Mouse (Mus musculus): ENCODE measurements around the gene Cdca3.

Gene Cdca3

GRCm38 (mm10) chr6:124831649-124832048 lies 2.3 kb downstream of the Cdca3 start:
- no peak for DNase-seq (ENCODE audit: low spot score)

- no peak for DNase-seq (ENCODE audit: low spot score)
These were observed 5.2 kb downstream of the Cdca3 start for GRCm38 (mm10) chr6:124834512-124835081.

DNA sequence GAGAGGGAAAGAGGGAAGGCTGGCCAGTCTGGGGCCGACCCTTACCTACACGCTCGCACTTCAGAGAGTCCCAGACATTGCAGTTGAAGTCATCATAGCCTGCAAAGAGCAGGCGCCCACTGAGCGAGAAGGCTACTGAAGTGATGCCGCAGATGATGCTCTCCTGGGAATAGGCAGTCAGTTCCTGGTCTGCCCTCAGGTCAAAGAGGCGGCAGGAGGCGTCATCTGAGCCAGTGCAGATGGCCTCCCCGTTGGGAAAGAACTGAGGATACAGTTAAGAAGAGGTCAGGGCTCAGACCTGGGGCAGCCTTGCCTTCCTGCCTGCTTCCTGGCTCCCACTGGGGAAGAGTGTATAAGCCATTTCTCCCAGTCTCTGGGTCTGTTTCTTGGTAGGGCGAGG lies 6.2 kb downstream of the Cdca3 start:
- no peak for DNase-seq (ENCODE audit: low spot score)

GRCm38 (mm10) chr6:124836411-124836810 lies 7.1 kb downstream of the Cdca3 start:
- DNase-seq (ENCODE audit: low spot score): no peak

- no peak for DNase-seq (ENCODE audit: low spot score)
These were observed 10.5 kb downstream of the Cdca3 start for GRCm38 (mm10) chr6:124839805-124840204.

- no peak for DNase-seq (ENCODE audit: low spot score)
These were observed 11.2 kb downstream of the Cdca3 start, which contains the start of gene Gnb3 for GRCm38 (mm10) chr6:124840241-124841167. TSS of gene Gnb3 (minus strand) at chr6:124840275.

DNA sequence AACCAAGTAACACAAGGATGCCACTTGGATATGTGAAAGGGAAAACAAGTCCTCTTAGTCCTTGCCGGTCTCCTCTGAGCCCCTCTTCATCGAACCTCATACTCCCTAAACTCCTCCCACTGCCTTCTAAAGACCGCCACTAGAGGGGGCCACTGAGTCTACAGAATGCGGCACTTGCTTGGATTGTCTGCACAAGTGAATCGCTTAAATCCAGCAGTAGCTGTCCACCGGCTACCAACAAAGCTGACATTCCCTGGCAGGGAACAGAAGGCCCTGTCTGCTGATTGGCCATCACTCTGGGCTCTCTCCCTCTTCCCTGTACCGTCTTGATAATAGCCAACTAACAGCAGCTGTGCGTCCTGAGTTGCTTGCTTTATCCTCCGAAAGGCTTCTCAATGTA lies 18.0 kb downstream of the Cdca3 start:
- DNase-seq (ENCODE audit: low spot score): peak; percentile 88

DNA sequence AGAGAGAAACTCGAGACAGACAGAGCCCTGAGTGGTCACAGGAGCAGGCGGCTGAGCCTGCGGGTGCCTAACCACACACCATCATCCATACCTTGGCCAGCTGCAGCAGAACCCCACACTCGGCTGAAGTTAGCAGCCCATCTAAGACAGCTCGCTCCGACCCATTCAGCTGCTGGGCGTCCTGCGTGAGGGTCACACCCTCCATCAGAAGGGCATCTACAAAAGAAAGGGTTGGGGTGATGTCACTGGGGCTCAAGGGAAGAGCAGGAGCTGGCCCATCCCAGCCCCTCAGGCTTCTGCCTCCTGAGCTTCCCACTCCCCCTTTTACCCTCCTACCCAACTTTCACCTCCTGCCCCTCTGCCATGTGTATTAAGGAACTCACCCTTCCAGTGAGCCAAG lies 21.2 kb downstream of the Cdca3 start:
- DNase-seq (ENCODE audit: low spot score): no peak

DNA sequence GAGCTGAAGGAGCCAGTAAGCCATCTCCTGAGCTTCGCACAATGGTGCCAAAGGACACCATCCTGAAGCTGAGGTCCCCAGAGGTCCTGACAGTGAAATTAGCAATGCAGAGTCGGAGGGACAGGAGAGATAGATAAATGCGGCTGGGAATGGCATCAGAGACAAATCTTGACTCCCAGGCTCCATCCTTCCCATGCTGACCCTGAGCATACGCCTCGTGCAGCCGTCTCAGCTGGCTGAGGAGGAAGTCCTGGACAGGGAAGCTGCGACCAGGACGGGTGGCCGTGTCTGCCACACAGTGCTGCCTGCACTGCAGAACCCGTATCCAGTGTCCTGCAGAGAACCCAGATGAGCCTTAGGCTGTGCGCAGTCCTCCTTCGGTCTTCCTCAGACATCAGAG lies 25.3 kb downstream of the Cdca3 start:
- DNase-seq (ENCODE audit: low spot score): no peak

- DNase-seq (ENCODE audit: low spot score): no peak
These were observed 27.0 kb downstream of the Cdca3 start for GRCm38 (mm10) chr6:124856321-124856720.

DNA sequence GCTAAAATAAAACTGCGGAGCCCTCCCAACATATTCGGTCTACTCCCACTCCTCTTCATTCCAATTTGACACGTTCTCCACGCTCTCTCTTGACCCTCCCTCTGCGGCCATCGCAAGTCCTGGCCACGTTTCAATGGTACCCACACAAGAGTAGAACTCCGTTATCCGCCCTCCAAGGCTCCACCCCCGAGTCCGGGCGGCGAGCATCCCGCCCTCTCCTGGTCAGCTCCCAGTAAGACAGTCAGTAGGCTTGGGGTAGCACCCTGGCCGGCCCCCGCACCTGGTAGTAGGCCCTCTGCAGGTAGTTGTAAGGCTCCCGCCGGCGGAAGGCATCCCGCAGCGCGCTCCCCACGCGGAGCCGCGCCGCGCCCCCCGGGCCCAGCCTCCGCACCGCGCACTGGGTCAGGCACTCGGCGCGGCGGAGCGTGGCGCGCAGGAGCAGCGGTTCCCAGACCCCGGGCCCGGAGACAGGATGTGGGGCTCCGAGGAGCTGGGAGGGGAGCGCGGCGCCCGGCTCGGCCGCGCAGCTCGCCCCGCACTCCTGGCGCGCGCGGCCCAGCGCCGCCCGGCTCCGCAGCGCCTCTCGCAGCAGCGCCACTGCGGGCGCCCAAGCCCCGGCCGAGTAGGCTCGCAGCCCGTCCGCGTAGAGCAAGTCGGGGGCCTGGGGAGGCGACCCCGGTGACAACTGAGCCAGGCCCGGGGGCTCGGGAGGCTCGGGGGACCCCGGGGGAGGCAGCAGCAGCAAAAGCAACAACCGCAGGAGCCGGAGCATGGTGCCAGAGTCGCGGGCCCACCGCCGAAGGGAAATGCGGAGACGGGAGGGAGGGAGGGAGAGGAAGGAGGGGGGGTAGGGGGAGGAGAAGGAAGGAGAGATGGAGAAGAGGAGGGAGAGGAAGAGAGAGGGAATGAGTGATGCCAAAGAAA lies 27.8 kb downstream of the Cdca3 start, which contains the start of gene P3h3:
Gene P3h3 (minus strand): TSS at position 837 of the 924 bp plus-strand sequence.
- peak; percentile 73 for DNase-seq (ENCODE audit: low spot score)

GRCm38 (mm10) chr6:124857840-124858530 lies 28.6 kb downstream of the Cdca3 start:
- DNase-seq (ENCODE audit: low spot score): no peak

DNA sequence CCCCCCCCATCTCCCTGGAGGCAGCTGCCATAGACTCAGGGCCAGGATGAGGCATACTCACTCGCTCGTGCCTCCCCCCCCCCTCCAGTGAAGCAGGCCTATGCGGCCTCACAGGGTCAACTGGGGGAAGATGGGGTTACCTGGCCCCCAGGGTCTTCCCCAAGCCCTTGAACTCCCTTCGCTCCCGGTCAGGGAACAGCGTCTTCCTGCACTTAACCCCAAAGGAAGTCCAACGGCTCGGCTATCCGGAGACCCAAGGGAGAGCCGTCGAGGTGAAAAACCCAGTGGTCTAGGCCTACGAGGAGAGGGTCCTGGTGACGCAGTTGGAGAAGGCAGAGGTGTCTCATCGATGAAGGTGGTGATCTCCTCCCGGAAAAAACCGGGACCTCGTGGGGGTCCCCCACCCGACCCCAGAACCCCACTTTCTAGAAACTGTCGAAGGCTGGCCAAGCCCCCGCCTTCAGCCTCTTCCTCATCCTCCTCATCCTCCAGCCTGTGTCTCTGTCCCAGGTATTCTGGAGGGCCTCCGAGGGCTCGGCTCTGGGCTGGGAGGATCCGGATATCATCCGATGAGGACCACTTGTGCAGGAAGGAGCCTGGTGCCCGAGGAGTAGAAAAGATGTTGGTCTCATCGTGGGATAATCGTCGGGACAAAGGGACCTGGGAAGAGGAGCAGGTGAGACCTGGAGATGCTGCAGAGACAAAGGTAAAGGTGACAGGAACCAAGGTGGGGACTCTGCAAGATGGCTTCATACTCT lies 29.4 kb downstream of the Cdca3 start:
- DNase-seq (ENCODE audit: low spot score): no peak

- DNase-seq (ENCODE audit: low spot score): peak; percentile 79
These were observed 30.4 kb downstream of the Cdca3 start for GRCm38 (mm10) chr6:124859725-124860124.

- no peak for DNase-seq (ENCODE audit: low spot score)
These were observed 31.2 kb downstream of the Cdca3 start for GRCm38 (mm10) chr6:124860511-124860910.

DNA sequence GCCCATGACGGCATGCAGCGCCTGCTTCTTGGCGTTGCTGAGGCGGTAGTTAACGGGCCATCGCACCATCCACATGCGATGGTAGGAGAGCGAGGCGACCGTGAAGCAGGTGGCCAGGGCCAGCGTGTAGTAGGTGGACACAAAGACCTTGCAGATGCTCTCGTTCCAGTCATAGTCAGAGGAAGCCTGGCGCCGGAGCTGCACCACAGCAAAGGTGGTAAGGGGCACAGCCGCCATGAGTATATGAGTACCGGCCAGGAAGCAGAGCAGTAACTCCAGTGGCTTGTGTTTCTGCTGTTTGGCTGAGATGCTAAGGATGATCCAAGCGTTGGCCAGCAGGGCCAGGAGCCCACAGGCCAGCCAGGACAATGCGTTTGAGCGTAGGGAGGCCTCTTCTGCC lies 31.9 kb downstream of the Cdca3 start:
- DNase-seq (ENCODE audit: low spot score): no peak

DNA sequence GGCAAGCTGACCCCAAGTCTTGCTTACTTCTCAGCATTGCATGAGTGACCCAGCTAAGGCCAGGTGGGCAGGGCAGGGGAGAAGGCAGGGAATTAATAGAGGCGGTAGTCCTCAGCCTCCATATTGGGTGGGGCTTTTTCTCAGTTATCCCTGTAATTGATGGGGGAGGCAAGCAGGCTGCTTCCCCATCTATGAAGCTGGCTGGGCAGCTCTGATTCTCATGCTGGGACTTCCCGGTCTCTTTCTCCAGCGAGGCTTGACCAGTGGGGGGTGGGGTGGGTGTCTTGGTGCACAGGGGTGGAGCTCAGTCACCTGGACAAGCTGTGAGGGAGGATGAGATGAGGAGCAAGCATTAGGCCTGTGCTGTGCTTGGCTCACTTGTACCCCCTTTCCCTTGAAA lies 32.5 kb downstream of the Cdca3 start:
- no peak for DNase-seq (ENCODE audit: low spot score)

DNA sequence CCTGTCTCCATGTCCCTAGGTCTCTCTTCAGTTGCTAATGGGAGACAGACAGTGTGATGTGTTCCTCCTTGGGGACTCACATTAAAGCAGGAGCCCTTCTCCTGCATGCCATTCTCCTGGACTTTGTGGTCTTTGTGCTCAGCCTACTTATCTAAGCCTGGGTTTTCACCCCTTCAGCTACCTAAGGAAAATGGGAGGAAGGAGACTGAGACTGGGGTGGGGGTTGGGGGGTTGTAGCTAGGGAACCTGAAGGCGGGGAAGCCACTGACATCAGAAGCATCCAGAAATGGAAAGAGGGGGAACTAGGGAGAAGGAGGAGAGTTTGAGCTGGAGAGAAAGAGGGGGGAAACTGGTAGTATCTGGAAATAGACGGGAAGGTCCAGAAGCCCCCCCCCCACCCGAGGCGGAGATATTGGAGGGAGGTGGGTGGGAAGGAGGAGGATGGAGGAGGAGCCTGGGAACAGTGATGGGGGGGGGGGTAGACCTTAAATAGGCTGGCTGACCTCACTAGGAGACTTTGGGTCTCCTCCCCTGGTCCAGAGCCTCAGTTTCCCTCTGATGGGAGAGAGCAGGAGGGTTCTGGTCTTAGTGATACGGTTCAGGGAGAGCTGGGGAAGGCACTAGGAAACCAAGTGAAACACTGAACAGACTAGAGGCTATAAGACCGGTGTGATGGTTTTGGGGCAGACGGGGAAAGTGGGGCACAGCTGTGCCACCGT lies 33.2 kb downstream of the Cdca3 start:
- no peak for DNase-seq (ENCODE audit: low spot score)

- DNase-seq (ENCODE audit: low spot score): no peak
These were observed 33.8 kb downstream of the Cdca3 start for GRCm38 (mm10) chr6:124863125-124863657.
